Mouse (Mus musculus) B cell, adult 62 days (primary cell): Measurements from ENCODE around the gene Cyp4v3. TPM values are rescaled to one million over a fixed set of nuclear protein-coding genes. Genes with fewer than 3 reads are reported as not detected.

ENCODE experiments used
- total RNA-seq: library from RNA; stranded (reverse); gene quantifications from 4 replicates; pipeline ENCODE4 v1.2.4, GENCODE M21; 2023

Cyp4v3 gene
- 6.7 to 7.8 TPM (median 7.6 TPM) in 4 replicates for total RNA-seq

GRCm38 (mm10) chr8:45332685-45333409 is at the start of gene Cyp4v3:
Gene Cyp4v3, minus strand, starts transcription at chr8:45333216.

GRCm38 (mm10) chr8:45381963-45382347 is 48.9 kb upstream of the Cyp4v3 start, which contains the start of gene Fam149a:
Gene Fam149a, minus strand, starts transcription at chr8:45382291.

GRCm38 (mm10) chr8:45308366-45308765 is 24.6 kb downstream of the Cyp4v3 start, which contains the start of gene Gm45753:
Gene Gm45753, minus strand, starts transcription at chr8:45308466.

GRCm38 (mm10) chr8:45294687-45295086 is 38.3 kb downstream of the Cyp4v3 start, which contains the start of gene Klkb1:
Gene Klkb1, minus strand, starts transcription at chr8:45294859.

GRCm38 (mm10) chr8:45261920-45262319 is 71.1 kb downstream of the Cyp4v3 start, which contains the start of gene F11:
Gene F11, minus strand, starts transcription at chr8:45262031.

Other genes starting within 250 kb of the Cyp4v3 start
- not detected in 4 replicates for gene F11, start 71.2 kb downstream of the Cyp4v3 start, total RNA-seq
- not detected in 4 replicates for gene Klkb1, start 38.4 kb downstream of the Cyp4v3 start, total RNA-seq
- not detected in 4 replicates for gene Gm45753, start 24.8 kb downstream of the Cyp4v3 start, total RNA-seq
- gene Fam149a, start 49.1 kb upstream of the Cyp4v3 start, total RNA-seq = 0.91 to 1.8 TPM (median 1.6 TPM) in 4 replicates
- gene Tlr3, start 77.9 kb upstream of the Cyp4v3 start, total RNA-seq = 16.4 to 22.0 TPM (median 18.8 TPM) in 4 replicates
- 9.6 to 15.4 TPM (median 14.7 TPM) in 4 replicates for gene Sorbs2, start 174.6 kb upstream of the Cyp4v3 start, total RNA-seq